Mouse (Mus musculus): ENCODE measurements around the gene Nradd. TPM values are rescaled to one million over a fixed set of nuclear protein-coding genes. Genes with fewer than 3 reads are reported as not detected.
A peak's percentile ranks its signal among the peaks of the same experiment; 100 is the strongest.

Gene Nradd
- 25.5 and 27.1 TPM in 2 replicates for polyA plus RNA-seq (2015; fragmentation: Nextera tagmentation; extraction: Ambion mirVana)

DNA sequence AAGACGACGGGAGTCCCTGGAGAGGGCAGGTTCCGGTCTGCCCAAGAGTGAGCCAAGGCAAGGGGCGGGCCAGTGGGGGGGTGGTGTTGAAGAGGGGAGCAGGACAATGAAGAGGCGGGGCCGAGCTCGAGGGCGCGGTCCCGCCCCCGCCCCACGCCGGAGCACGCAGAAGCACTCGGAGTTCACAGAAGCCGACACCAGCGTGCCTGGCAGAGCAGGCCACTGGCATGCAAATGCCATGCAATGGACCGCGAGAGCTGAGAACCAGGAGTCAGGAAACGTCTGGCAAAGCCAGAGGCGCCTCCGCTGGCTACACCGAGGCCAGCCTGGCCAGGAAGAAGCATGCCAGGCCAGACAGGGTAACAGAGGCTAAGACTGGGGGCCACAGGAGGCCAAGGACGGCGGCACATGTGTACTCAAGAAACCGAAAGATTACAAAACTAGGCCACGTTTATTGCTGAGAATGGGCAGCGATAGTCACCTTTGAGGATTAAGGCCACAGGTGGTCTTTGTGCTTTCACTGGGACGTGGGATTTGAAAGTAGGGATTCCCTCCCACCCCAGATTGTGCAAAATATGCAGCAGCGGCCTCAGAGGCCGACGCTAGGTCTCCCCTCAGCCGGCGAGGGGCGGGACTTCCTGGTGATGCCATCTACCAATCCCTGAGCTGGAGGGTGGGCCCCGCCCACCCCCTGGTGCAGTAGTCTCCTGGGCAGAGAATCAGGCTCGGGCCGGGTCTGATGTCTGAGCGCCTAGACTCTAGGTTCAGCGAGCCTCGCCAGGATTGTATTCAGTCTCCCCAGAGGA, at the start of gene Nradd:
Gene Nradd, minus strand, starts transcription at position 92 of the 806 bp plus-strand sequence.
- Histone ChIP-seq H3K4me2 (ENCODE audit: low read length) (peak within 1 kb of the TSS; percentile 98), H3K4me3 (ENCODE audit: low read depth, low read length) (peak within 1 kb of the TSS; percentile 50), H3K4me1 (ENCODE audit: control insufficient read depth, insufficient read depth, low read length) (peaks cover 16% of the 10 kb centered on the region; the same call in 1 of the 2 replicates), H3K9me3 (replicated peaks; ENCODE audit: control insufficient read depth, low read length, poor library complexity, severe bottlenecking) (no peaks in the 10 kb centered on the region), H3K36me3 (ENCODE audit: control insufficient read depth, insufficient read depth, low read length) (peaks cover 18% of the 10 kb centered on the region; the same call in 1 of the 2 replicates), H3K9ac (ENCODE audit: low read depth, low read length) (peak within 1 kb of the TSS; percentile 76), H3K27ac (ENCODE audit: low read length) (peak within 1 kb of the TSS; percentile 84), H3K27me3 (ENCODE audit: control insufficient read depth, insufficient read depth, low read depth, low read length) (no peaks in the 10 kb centered on the region)
- WGBS = under 1% methylated on average over 41 of the region's 41 CpGs
- ATAC-seq = peak; percentile 95

DNA sequence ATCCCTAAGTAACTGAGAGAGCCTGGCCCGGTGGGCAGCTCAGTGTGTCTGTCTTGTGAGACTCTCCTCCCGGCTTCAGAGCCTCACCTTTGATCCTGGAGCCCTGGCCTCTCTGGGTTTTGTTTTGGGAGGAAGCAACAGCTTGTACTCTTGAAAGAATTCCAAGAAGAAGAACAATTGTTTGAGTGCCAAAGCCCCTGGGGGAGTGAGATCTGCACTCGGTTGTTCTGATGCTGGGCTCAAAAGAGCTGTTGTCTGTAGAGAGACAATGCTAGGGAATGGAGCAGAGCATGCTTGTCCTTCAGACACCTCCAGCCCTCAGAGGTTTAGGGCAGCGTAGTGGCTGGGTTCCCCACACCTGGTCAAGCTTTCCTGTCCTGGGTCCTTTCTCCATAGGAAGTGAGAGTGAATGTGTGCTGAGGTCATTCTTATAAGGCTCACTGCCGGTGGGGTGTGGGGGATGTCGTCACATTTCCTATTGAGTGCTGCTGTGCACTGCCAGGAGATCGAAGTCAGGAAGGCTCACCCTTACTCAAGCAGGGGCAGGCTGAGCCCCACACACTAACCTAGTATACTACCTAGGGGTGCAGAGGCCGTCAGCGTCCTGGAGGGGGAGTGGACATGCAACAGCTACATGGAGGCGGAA, 49.0 kb upstream of the Nradd start:
- H3K9me3 ChIP-seq (replicated peaks; ENCODE audit: control insufficient read depth, low read length, poor library complexity, severe bottlenecking) = no peaks in the 10 kb centered on the region
- no peak overlapping the region; the same call in 1 of the 2 replicates for H3K27ac ChIP-seq (ENCODE audit: low read length)
- no peak overlapping the region for H3K4me3 ChIP-seq (ENCODE audit: low read depth, low read length)
- 53% methylated on average over 10 of the region's 10 CpGs for WGBS
- H3K36me3 ChIP-seq (ENCODE audit: control insufficient read depth, insufficient read depth, low read length) = no peaks in the 10 kb centered on the region
- no peak for ATAC-seq
- no peaks in the 10 kb centered on the region for H3K27me3 ChIP-seq (ENCODE audit: control insufficient read depth, insufficient read depth, low read depth, low read length)
- no peak overlapping the region for H3K9ac ChIP-seq (ENCODE audit: low read depth, low read length)
- peaks cover 6% of the 10 kb centered on the region; the same call in 1 of the 2 replicates for H3K4me1 ChIP-seq (ENCODE audit: control insufficient read depth, insufficient read depth, low read length)
- no peak overlapping the region for H3K4me2 ChIP-seq (ENCODE audit: low read length)

DNA sequence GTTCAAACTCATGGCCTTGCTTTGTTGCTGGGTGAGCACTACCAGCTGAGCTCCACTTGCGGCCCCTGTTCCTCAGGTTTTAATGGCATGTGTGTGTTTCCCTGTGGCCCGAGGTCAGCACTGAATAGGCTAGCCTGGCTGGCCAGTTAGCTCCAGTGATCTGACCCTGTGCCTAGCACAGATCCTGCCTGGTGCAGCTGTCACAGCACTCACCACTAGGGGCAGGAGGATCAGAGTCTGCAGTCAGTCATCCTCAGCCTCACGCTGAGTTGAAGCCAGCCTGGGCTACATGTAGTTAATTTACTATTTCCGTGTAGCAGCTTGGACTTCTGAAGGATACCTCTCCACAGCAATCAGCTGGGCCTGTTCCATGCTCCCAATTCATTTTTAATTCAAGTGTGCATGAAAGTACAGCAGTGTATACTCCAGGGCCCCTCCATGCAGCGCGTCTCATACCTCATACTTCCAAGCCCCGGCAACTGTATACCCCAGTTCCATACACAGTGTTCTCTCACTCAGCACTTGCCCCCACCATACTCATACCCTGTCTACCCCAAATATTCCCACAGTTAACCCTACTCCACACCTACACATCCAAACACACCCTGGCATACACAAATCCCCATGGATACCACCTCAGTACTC, 48.3 kb upstream of the Nradd start:
- Histone ChIP-seq H3K9ac (ENCODE audit: low read depth, low read length) (no peak overlapping the region), H3K4me3 (ENCODE audit: low read depth, low read length) (no peak overlapping the region), H3K9me3 (replicated peaks; ENCODE audit: control insufficient read depth, low read length, poor library complexity, severe bottlenecking) (no peaks in the 10 kb centered on the region), H3K27ac (ENCODE audit: low read length) (no peak overlapping the region), H3K27me3 (ENCODE audit: control insufficient read depth, insufficient read depth, low read depth, low read length) (no peaks in the 10 kb centered on the region), H3K4me1 (ENCODE audit: control insufficient read depth, insufficient read depth, low read length) (peaks cover 6% of the 10 kb centered on the region; the same call in 1 of the 2 replicates), H3K4me2 (ENCODE audit: low read length) (no peak overlapping the region), H3K36me3 (ENCODE audit: control insufficient read depth, insufficient read depth, low read length) (no peaks in the 10 kb centered on the region)
- 57% methylated on average over 7 of the region's 7 CpGs for WGBS
- no peak for ATAC-seq

DNA sequence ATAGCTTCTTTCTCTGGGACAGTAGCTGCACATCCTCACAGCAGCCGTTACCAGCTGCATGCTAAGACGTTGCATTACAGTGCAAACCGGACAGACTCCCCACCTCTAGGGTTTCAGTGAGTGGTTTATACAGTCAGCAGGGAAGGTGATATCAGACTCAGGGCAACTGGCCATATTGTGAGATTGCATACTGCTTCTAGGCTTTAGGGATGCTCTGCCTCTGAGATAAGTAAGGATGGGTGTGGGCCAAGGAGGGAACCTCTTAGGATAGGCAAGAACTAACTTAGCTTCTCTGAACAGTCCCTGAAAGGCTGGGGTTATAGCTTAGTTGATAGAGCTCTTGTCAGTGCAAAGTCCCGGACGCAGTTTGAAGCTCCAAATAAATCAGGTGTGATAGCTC, 45.5 kb upstream of the Nradd start:
- no peak overlapping the region for H3K9ac ChIP-seq (ENCODE audit: low read depth, low read length)
- H3K36me3 ChIP-seq (ENCODE audit: control insufficient read depth, insufficient read depth, low read length) = no peaks in the 10 kb centered on the region
- H3K27me3 ChIP-seq (ENCODE audit: control insufficient read depth, insufficient read depth, low read depth, low read length) = no peaks in the 10 kb centered on the region
- H3K4me3 ChIP-seq (ENCODE audit: low read depth, low read length) = no peak overlapping the region
- H3K9me3 ChIP-seq (replicated peaks; ENCODE audit: control insufficient read depth, low read length, poor library complexity, severe bottlenecking) = no peaks in the 10 kb centered on the region
- peaks cover 10% of the 10 kb centered on the region for H3K4me1 ChIP-seq (ENCODE audit: control insufficient read depth, insufficient read depth, low read length)
- H3K4me2 ChIP-seq (ENCODE audit: low read length) = no peak overlapping the region
- no peak overlapping the region for H3K27ac ChIP-seq (ENCODE audit: low read length)
- 92% methylated on average over 5 of the region's 5 CpGs for WGBS
- ATAC-seq = no peak

DNA sequence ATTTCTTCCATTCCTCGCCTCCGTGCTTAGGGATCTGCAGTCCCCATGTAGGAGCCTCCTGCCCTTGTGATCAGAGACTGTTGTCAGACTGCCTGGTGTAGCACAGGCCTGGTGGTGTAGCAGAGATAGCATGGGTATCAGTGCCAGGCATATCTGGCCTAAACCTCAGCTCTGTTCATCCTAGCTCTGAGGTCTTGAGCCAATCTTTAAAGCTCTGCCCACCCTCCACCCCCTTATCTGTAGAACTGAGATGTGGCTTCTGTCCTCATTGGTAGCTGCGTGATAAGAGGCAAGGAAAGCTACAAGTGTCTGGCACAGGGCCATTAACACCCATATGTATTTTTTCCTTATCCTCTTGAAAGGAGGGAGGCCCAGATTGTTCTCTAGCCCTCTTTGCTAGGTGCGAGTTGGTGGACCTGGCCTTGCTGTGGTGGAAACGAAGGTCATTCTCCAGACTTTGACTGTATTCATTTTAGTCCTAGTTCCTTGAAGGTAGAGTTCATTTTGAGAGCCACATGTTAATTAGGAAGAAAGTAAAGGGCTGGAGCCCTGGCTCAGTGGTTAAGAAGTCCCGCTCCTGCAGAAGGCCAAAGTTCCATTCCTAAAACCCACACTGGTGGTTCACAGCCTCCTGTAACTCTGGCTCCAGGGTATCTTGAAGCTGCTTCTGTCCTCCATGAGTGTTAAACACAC, 44.5 kb upstream of the Nradd start:
- 92% methylated on average over 6 of the region's 6 CpGs for WGBS
- no peak overlapping the region for H3K27ac ChIP-seq (ENCODE audit: low read length)
- no peak overlapping the region for H3K9ac ChIP-seq (ENCODE audit: low read depth, low read length)
- ATAC-seq = no peak
- H3K9me3 ChIP-seq (replicated peaks; ENCODE audit: control insufficient read depth, low read length, poor library complexity, severe bottlenecking) = no peaks in the 10 kb centered on the region
- no peak overlapping the region for H3K4me2 ChIP-seq (ENCODE audit: low read length)
- no peaks in the 10 kb centered on the region for H3K27me3 ChIP-seq (ENCODE audit: control insufficient read depth, insufficient read depth, low read depth, low read length)
- no peaks in the 10 kb centered on the region for H3K36me3 ChIP-seq (ENCODE audit: control insufficient read depth, insufficient read depth, low read length)
- peaks cover 10% of the 10 kb centered on the region for H3K4me1 ChIP-seq (ENCODE audit: control insufficient read depth, insufficient read depth, low read length)
- no peak overlapping the region for H3K4me3 ChIP-seq (ENCODE audit: low read depth, low read length)

DNA sequence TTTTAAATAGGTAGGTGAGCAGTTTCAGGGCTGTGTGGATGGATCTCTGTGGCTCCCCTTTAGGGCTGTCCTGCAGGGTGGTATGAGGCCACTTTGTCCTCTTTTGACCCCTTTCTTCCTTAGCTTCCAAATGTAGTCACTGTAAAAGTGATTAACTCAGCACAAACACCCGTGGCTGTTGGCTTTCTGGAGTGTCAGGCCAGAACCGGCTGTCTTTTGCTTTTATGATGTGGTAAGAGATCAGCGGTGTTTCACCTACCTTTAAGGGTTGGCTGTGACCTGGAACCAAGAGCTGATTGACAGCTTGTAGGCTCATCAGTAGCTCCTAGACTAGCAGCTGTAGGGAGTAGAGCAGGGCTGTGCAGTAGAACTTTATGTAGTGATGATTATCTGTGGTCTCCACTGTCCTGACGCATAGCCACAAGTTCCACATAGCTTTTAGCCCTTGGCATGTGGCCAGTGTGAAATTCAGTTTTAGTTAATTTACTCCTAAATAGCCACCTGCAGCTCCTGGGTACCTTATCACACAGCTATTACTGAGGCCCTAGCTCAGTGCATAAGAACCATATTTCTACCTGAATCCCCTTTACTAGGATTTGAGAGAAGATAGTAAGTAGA, 43.1 kb upstream of the Nradd start:
- Histone ChIP-seq H3K27me3 (ENCODE audit: control insufficient read depth, insufficient read depth, low read depth, low read length) (no peaks in the 10 kb centered on the region), H3K9me3 (replicated peaks; ENCODE audit: control insufficient read depth, low read length, poor library complexity, severe bottlenecking) (no peaks in the 10 kb centered on the region), H3K36me3 (ENCODE audit: control insufficient read depth, insufficient read depth, low read length) (no peaks in the 10 kb centered on the region), H3K27ac (ENCODE audit: low read length) (no peak overlapping the region), H3K4me3 (ENCODE audit: low read depth, low read length) (no peak overlapping the region), H3K4me2 (ENCODE audit: low read length) (no peak overlapping the region), H3K9ac (ENCODE audit: low read depth, low read length) (no peak overlapping the region), H3K4me1 (ENCODE audit: control insufficient read depth, insufficient read depth, low read length) (peaks cover 4% of the 10 kb centered on the region; the same call in 1 of the 2 replicates)
- ATAC-seq = no peak
- 79% methylated on average over 4 of the region's 4 CpGs for WGBS

DNA sequence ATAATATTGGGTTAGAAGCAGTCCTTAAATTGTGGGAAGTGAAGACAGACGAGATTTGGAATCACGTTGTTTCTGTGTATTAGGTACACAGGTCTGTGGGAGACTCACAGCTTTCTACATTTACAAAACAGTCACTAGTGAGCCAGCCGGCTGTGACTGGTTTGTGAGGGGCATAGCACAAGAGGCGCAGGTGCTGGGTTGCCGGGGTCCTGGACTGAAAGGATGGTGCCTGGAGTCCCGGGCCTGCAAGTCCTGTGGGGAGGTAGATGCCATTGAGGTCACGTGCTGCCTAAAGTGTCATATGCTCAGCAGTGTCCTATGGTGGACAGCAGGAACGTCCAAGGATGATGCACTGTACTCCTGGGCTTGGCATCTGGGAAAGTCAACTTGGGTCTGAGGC, 42.1 kb upstream of the Nradd start:
- H3K9ac ChIP-seq (ENCODE audit: low read depth, low read length) = no peak overlapping the region
- no peaks in the 10 kb centered on the region for H3K9me3 ChIP-seq (replicated peaks; ENCODE audit: control insufficient read depth, low read length, poor library complexity, severe bottlenecking)
- no peak overlapping the region for H3K4me3 ChIP-seq (ENCODE audit: low read depth, low read length)
- H3K27ac ChIP-seq (ENCODE audit: low read length) = no peak overlapping the region
- H3K36me3 ChIP-seq (ENCODE audit: control insufficient read depth, insufficient read depth, low read length) = no peaks in the 10 kb centered on the region
- no peak overlapping the region for H3K4me2 ChIP-seq (ENCODE audit: low read length)
- H3K27me3 ChIP-seq (ENCODE audit: control insufficient read depth, insufficient read depth, low read depth, low read length) = no peaks in the 10 kb centered on the region
- 33% methylated on average over 8 of the region's 8 CpGs for WGBS
- no peak for ATAC-seq
- H3K4me1 ChIP-seq (ENCODE audit: control insufficient read depth, insufficient read depth, low read length) = peaks cover 4% of the 10 kb centered on the region; the same call in 1 of the 2 replicates

DNA sequence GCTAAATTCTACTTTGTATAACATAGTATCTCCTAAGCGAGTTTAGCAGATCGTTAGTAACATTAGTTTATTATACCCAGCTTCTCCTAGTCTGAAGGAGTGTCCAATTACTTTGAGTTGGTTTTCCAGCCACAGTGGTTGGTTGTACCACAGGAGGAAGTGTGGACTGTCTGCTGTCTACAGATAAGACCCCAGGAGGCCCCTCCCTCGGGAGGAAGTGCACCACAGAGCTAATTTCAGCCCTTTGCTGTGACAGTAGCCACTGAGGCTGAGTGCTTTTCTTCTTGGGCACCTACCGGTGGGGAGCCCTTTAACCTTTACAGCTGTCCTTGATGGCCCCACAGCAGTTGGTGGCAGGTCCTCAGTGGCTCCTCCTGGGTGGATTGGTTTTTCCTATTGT, 41.7 kb upstream of the Nradd start:
- WGBS = 32% methylated on average over 4 of the region's 4 CpGs
- ATAC-seq = 0 out of 2 replicates have a peak, but pooled peaks have one; percentile 28
- H3K4me2 ChIP-seq (ENCODE audit: low read length) = no peak overlapping the region
- H3K9ac ChIP-seq (ENCODE audit: low read depth, low read length) = no peak overlapping the region
- no peak overlapping the region for H3K4me3 ChIP-seq (ENCODE audit: low read depth, low read length)
- H3K9me3 ChIP-seq (replicated peaks; ENCODE audit: control insufficient read depth, low read length, poor library complexity, severe bottlenecking) = no peaks in the 10 kb centered on the region
- H3K27ac ChIP-seq (ENCODE audit: low read length) = no peak overlapping the region
- H3K4me1 ChIP-seq (ENCODE audit: control insufficient read depth, insufficient read depth, low read length) = peaks cover 4% of the 10 kb centered on the region; the same call in 1 of the 2 replicates
- no peaks in the 10 kb centered on the region for H3K36me3 ChIP-seq (ENCODE audit: control insufficient read depth, insufficient read depth, low read length)
- H3K27me3 ChIP-seq (ENCODE audit: control insufficient read depth, insufficient read depth, low read depth, low read length) = no peaks in the 10 kb centered on the region

Measured in midbrain, embryonic 16.5 days (tissue).